Mouse (Mus musculus): ENCODE data around the gene Zranb3.
"Not testable (repeated sequence)": the region's sequence is repeated elsewhere in the genome, so short reads cannot be mapped to it uniquely, and the experiment has no call there.

The Zranb3 gene

DNA sequence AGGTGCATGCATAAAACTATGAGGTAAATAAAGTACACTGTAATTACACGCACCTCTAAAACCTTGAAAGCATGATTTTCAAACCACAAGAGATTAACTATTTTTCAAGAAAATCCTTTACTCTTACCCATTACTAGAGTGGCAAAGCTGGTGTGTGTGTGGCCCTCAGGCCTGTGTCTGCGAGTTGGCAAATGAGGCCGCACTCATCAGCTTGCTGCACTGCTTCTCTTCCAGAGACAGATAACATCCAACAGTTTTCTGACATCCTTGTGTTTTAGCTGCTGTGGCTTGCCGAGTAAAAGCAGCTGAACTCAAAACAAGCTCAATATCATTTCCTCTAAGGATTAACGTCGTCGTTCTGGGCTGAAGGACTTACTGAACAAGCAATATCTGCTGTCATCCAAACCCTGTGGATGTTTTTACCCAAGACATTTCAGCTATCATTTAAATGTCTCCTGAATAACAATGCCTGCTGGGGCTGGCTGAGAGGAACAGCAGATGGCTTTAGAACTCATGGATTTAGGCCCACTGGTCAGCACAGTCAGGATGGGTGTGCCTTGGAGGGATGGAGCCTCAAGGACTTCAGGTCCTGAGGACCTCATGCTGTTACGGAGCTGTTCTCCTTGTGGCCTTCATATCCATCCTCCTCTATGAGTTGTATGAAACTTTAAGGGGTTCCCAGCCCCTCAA lies 42.0 kb downstream of the Zranb3 start:
- peak; percentile 29 for DNase-seq (ENCODE audit: low spot score)

DNA sequence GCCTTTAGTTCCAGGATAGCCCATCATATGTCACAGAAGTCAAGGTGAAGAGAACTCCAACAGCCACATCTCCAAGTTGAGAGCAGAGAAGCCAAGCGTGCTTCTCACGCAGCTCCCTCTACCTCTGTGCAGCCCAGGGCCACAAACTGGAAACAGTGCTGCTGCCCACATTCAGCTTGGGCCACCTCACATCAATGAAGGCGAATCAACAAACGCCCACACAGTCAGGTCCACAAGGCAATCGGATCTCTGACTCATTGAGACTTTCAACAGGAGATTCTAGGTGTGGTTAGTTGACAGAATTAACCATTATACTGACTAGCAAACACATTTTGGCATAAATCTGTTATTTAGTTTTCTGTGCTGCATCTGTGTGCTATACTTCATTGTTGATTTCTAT lies 44.2 kb downstream of the Zranb3 start:
- no peak for DNase-seq (ENCODE audit: low spot score)

DNA sequence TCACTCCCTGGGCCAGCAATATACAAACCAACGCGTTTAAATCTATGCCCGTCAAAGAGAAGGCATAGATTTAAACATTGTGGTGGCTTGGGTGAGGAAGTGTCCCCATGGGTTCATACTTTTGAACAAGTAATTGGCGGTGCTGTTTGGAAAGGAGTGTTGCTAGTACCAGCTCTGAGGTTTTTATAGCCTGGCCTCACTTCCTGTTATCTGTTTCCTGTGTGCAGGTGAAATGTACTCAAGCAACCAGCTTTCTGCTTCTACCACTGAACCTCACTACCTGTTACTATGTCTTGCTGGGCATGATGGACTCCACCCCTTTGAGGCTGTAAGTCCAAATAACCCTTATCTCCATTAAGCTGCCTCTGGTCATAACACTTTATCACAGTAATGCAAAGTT lies 45.6 kb downstream of the Zranb3 start:
- DNase-seq (ENCODE audit: low spot score) = no peak

DNA sequence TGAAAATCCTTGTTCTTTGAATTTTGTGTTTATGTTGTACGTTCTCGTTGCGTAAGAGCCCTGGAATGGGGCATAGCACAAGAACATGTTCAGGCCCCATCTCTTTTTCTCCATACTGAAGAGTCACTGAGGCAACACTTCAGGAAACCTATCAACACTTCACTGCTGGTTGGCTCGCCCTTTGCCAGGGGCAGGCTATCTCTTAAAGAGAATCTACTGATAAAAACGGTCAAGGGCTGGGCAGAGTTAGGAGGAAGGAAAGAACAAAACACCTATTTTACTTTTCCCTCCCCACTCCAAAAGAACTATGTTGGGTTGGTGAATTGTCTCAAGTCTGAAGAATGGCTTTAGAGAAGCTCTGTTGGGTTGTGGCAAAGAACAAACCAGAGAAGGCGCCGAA lies 55.9 kb downstream of the Zranb3 start:
- no peak for DNase-seq (ENCODE audit: low spot score)

DNA sequence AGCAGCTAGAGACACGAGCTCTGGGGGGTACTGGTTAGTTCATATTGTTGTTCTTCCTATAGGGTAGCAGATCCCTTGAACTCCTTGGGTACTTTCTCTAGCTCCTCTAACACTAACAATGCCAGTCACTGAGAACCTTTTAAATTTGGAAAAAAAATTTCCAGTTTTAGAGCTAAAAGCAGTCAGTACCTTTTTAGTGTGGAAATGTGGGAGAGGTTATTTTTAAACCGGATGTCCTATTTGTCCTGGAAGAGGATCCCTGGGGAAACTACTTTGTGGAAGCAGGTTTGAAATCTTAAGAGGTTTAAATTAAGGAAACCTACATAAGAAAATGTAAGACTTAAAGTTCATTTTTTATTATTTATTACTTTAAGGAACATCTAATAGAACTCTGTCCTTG lies 56.4 kb downstream of the Zranb3 start:
- no peak for DNase-seq (ENCODE audit: low spot score)

- no peak for DNase-seq (ENCODE audit: low spot score)
Observed at GRCm38 (mm10) chr1:128044181-128044580, 58.7 kb downstream of the Zranb3 start.

GRCm38 (mm10) chr1:128036296-128036695 lies 66.6 kb downstream of the Zranb3 start:
- no peak for DNase-seq (ENCODE audit: low spot score)

- no peak for DNase-seq (ENCODE audit: low spot score)
Observed at GRCm38 (mm10) chr1:128032123-128032522, 70.7 kb downstream of the Zranb3 start.

GRCm38 (mm10) chr1:128031524-128031923 lies 71.3 kb downstream of the Zranb3 start:
- no peak for DNase-seq (ENCODE audit: low spot score)

GRCm38 (mm10) chr1:128024363-128025114 lies 78.3 kb downstream of the Zranb3 start:
- DNase-seq (ENCODE audit: low spot score) = no peak

GRCm38 (mm10) chr1:128020001-128020770 lies 82.7 kb downstream of the Zranb3 start:
- DNase-seq (ENCODE audit: low spot score) = no peak

- DNase-seq (ENCODE audit: low spot score) = no peak
Observed at GRCm38 (mm10) chr1:128016035-128016492, 86.8 kb downstream of the Zranb3 start.

GRCm38 (mm10) chr1:128013698-128014386 lies 89.0 kb downstream of the Zranb3 start:
- no peak for DNase-seq (ENCODE audit: low spot score)

GRCm38 (mm10) chr1:128009751-128010150 lies 93.1 kb downstream of the Zranb3 start:
- DNase-seq (ENCODE audit: low spot score) = no peak

- DNase-seq (ENCODE audit: low spot score) = not testable (repeated sequence)
Observed at GRCm38 (mm10) chr1:128006042-128006600, 96.7 kb downstream of the Zranb3 start.

- no peak for DNase-seq (ENCODE audit: low spot score)
Observed at GRCm38 (mm10) chr1:128004371-128004720, 98.5 kb downstream of the Zranb3 start.

DNA sequence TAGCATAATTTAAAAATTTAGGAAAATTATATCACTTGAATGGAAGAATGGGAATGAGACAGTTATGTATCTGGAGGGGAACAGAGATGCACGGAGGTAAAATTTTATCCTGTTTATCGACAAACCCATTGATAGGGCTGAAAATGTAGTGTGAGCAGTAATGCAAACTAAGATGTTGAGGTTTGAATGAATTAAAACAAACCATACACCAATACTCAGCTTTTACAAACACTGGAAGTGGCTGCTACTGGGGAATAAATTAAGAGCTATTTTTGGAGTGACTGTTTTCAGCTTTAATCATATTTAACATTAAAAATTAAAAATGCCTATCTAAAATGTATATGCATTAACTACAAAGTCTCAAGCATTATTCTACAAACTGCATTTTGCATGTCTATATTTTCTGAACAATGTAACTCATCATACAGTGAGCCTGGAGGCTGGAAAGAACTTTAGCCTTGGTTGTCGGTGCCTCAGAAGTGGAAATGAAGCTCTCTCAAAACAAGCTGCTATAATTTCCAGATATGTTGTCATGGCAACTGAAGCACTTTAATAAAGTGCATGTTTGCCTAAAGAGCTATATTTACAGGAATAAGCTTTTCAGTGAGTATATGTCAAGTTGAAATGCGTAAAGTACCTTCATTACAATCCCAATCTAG lies 99.0 kb downstream of the Zranb3 start:
- no peak for DNase-seq (ENCODE audit: low spot score)

- no peak for DNase-seq (ENCODE audit: low spot score)
Observed at GRCm38 (mm10) chr1:128002159-128002558, 100.7 kb downstream of the Zranb3 start.

DNA sequence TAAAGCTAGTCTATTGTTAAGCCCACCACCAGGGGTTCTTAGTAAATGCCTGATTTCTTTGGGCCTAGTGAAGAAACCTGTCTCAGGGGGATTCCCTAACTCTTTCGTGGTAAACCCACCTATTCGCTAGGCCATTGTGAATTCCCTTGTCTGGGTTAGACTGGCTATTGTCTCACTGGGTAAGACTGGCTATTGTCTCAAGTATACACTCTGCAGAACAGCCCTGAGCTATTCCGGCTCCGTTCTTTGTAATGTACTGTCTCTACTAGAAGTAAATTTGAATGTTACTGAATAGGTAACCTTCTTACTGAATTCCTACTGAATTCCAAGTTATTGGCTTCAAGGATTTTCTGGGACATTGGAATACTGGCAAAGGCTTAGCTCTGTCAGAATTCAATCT lies 101.9 kb downstream of the Zranb3 start:
- DNase-seq (ENCODE audit: low spot score) = not testable (repeated sequence)

DNA sequence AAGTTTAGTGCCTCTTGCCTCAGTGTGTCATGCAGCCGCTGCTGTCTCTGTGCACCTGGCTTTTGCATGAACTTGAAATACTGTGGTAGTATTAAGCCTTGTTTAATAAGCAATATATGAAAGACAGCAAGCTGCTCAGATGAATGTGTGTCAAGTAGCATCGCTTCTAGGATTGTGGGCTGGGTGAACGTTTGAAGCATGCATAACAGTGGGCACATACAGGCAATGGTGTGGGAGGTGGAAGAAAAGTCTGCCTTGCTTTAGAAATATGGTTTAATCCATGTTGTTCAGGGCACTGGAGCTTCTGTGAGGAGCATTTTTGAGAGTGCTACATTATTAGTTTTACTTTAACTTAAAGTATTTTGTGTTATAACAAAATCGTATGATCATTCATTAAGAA lies 109.0 kb downstream of the Zranb3 start:
- no peak for DNase-seq (ENCODE audit: low spot score)

Measured in retina, embryonic 14.5 days (tissue).